Mouse (Mus musculus): ENCODE measurements around the gene Asic2. TPM values are rescaled to one million over a fixed set of nuclear protein-coding genes. Genes with fewer than 3 reads are reported as not detected.

The Asic2 gene
- total RNA-seq, 2 experiments from 2014 or later: not detected

DNA sequence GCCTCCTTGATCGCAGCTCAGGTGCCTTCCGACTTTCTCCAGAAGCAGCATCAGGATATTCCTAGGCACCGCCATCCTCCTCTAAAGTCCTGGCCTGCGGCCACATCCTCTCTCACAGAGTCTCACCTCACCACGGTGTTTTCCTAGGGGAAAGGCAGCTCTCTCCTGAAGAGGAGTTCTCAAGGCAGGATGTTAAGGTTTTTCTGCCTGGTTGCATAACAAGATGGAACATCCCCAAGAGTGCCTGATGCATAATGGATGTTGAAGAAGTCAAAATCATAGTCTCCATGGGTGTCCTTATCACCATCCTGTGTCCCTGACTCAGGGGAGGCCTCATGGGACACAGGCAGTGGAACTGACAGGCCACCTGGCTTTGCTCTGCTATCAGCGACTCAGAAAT is 1060.4 kb downstream of the Asic2 start:
- no peak for DNase-seq

DNA sequence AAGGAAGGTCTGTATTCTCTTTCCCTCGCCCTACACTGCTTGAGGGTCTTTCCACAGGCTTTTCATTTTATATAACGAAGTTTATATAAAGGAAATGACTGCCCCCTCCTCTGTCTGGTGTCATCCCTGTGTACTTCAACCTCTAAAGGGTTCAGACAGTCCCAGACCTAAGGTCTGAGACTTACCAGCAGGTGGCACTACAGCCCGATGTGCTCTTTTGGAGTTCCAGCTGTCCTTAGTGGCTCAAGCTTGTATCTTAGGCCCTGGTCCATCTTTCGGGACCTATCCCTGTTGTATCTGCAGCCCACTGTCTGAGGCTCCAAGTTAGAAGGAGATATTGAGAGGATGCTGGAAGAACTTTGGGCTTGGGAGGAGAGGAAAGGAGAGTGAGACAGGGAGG is 1061.8 kb downstream of the Asic2 start:
- peak; percentile 34 to 75 for DNase-seq

GRCm38 (mm10) chr11:80904559-80904958 is 1063.7 kb downstream of the Asic2 start:
- no peak for DNase-seq

GRCm38 (mm10) chr11:80903426-80903825 is 1064.8 kb downstream of the Asic2 start:
- no peak for DNase-seq

DNA sequence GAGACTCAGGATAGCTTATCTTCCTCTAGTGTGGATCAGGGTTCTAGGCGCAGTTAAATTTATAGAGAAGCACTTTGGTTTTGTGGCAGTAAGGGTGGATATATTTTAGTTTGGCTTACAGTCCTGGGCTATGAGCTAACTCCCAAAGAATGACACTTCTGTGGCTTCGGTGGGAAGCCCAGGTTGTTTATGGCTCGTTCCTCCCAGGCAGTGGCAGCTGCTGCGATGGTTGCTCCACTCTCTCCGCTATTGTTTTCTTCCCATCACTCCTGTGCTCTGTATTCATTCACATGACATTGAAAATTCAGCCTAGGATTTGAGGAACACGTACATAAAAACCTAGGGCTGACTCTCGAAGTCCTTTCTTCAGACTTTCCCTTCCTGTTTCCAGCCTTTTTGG is 1065.6 kb downstream of the Asic2 start:
- DNase-seq: no peak

DNA sequence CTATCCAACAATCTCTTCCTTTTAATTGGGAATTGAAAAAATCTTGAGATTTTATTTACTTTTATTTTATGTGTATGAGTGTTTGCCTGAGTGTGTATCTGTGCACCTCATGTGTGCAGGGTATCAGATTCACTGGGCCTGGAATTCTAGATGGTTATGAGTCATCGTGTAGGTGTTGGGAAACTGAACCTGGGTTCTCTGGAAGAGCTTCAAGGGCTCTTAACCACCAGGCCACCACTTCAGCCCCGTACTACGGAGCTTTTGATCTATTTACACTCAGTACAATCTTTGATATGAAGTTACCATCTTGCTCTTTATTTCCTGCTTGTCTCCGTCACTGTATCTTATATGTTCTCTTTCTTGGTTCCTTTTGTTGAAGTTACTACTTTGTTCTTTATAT is 1067.7 kb downstream of the Asic2 start:
- DNase-seq: no peak

DNA sequence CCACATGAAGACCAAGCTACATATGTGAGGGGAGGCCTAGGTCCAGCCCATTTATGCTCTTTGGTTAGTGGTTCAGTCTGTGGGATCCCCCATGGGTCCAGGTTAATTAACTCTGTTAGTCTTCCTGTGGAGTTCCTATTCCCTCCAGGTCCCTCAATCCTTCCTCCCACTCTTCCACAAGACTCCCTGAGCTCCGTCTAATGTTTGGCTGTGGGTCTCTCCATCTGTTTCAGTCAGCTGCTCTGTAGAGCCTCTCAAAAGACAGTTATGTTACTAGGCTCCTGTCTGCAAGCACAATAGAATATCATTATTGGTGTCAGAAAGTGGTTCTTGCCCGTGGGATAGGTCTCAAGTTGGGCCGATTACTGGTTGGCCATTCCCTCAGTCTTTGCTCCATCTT is 1072.4 kb downstream of the Asic2 start:
- no peak for DNase-seq

GRCm38 (mm10) chr11:80889336-80890063 is 1078.8 kb downstream of the Asic2 start:
- DNase-seq: no peak

DNA sequence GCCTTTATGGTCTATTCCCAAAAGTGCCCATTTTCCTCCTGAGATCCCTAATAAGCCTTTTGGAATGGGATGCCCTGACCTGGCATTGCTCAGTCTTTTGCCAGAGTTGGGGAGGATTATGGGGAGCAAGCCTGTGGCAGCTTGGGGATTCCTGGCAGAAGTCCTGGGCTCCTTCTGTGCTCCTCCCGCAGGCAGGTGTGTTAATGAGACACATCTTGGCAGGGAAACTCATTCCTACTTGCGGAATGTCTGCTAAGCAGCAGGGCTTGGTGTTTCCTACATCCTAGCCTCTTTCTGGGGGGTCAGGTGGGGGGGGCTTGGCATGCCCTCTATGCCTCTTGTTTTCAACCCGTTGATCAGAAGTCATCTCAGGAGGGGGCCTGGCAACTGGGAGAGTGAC is 1081.2 kb downstream of the Asic2 start:
- DNase-seq: no peak

- DNase-seq: no peak
Measured at GRCm38 (mm10) chr11:80886365-80886764, 1081.9 kb downstream of the Asic2 start.

DNA sequence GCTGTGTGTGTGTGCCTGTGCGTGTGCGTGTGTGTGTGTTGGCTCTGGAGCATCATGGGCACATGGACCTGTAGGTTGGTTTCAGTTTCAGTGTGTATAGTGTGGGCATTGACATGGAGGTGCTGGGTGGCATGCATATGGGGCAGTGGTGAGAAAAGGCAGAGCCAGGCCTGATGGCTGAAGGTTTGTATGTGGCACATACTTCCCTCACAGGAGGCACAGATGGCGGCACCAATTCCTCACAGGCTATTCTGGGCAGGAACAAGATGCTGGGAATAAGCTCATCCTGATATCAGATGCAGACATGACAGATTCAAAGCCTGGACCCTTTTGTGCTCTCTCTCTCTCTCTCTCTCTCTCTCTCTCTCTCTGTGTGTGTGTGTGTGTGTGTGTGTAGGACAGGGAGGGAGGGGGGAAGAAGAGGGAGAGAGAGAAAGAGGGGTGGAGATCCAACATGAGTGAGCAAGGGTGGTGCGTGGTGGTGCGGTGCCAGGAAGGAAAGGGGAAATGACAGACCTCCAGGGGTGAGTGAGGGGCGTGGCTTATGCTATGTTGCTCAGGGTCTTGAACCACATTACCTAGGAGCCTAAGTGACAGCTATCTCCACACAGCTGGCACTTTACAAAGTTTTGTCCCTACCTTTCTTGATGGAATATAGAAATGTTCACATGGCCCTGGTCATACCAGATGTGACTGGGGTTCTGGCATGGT is 1083.6 kb downstream of the Asic2 start:
- DNase-seq: no peak

DNA sequence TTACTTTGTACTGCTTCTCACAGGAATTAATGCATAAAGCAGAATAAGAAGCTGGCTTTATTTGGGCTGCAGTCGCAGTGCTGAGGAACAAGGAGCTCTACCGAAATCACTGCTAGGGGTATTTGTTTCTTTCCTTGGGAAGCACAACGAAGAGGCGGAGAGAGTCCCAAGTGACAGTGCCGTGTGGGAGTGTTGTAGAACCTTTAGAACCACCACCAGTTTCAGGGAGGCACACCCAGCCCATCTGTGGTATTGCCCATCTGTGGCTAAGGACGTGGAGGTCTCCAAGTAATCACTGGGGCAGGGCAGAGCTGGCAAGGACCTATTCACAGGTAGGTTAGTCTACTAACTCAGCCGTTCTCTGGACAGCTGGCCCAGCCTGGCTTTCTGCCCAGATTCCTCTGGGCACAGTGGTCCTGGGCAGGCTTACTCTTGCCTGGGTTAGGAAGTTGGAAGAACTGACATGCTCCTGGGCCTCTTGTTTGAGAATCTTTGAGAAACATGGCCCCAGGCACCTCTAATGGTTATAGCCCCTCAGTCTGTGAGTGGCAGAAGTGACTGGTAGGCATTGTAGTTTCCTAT is 1085.9 kb downstream of the Asic2 start:
- no peak for DNase-seq

DNA sequence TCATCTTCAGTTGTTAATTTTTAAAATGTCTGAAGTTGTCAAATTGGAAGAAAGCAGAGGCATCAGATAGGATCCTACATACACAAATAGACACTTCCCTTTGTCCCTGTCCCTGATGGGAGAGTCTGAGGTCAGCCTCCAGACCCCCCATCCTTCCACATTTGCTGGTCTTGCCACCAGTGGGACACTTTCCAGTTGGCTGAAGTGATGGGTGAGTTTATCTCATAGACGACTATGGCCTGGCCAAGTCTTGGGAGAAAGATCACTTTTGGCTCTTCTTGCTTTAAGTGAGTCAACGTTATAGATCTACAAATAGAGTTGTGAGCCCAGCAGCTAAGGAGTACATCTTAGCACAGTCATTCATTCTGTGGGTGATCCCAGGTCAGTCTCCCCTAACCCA is 1090.2 kb downstream of the Asic2 start:
- peak; percentile 13 to 15 for DNase-seq

DNA sequence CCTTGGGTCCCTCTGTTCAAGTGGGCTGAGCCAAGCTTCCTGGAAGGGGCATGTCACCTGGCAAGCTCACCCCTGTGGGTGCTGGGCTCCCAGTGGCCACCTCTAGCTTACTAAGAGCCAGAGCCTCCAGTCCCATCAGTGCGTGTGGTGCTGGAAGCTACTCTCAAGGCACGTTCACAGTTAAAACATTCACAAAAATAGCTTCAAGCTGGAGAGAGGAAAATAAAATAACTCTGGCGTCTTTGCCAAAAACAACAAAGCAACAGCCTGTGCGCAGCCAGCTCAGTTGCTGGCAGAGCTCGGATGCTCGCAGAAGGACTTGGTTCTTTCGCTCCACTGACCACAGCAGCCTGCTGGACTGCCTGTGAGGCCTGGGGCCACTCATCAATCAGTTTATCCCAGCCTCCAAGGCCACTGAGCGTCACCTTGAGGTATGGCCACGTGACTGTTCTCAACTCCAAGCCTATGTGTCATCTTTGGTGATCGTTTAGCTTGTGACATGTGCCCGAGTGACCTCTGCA is 1091.1 kb downstream of the Asic2 start:
- DNase-seq: peak; percentile 70 to 80

- DNase-seq: peak; percentile 37 to 77
Measured at GRCm38 (mm10) chr11:80872509-80873474, 1095.5 kb downstream of the Asic2 start.

- no peak for DNase-seq
Measured at GRCm38 (mm10) chr11:80868039-80868438, 1100.2 kb downstream of the Asic2 start.

DNA sequence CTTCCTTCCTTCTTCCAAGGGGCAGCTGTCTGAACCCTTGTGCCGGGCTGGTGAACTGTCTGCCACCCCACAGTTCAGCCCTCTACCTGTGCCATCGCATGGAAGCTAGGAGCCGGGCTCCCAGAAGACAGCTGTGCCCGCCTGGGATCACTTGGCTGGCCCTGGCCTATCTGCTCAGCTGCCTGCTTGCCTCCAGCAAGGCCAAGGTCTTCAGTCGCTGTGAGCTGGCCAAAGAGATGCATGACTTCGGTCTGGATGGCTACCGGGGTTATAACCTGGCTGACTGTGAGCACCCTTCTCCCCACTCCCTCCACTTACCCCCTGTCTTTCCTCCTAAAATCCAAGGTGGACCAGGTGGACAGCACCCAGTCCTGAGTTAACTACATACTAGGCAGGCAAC is 1105.3 kb downstream of the Asic2 start:
- no peak for DNase-seq

DNA sequence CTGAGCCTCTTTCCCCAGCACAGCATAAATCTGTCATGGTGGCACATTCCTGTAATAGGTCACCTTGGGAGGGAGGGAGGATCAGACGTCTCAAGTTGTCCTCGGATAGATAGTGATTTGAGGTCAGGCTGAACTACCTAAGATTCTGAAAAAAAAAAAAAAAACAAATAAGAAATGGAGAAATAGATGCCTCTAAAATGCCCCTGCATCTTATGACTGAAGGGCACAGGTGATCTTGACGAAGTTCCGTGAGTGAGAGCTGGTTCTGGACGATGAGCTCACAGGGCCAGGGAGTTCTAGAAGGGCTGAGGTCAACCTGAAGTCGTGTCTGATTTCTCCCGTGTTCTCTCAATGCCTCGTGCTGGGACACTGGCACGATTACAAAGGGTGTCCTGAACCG is 1110.2 kb downstream of the Asic2 start, which contains the start of gene Spaca3:
Gene Spaca3, plus strand, starts transcription at position 301 of the 400 bp plus-strand sequence.
- DNase-seq: no peak

DNA sequence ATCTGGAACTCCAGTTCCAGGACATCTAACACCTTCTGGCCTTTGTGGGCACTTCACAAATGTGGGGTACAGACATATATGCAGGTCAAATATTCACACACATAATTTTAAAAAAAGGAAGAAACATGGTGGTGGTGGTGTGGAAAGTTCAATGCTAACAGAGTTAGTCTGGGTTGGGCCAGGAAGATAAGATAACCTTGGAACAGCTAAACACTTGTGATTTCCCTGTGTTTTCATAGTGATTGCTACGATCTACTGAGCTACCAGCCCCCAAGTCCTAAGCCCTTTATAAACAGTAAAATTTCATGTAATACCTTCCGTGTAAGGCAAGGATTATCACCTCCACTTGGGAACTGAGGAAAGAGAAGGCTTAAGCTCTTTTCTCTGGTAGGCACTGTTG is 1111.4 kb downstream of the Asic2 start:
- DNase-seq: no peak

GRCm38 (mm10) chr11:80854908-80855307 is 1113.3 kb downstream of the Asic2 start:
- no peak for DNase-seq

GRCm38 (mm10) chr11:80854430-80854829 is 1113.8 kb downstream of the Asic2 start:
- no peak for DNase-seq

GRCm38 (mm10) chr11:80853014-80853413 is 1115.2 kb downstream of the Asic2 start:
- peak in 1 of 2 experiments; percentile 7 for DNase-seq
